Mouse (Mus musculus) liver, embryonic 12.5 days (tissue): ENCODE measurements around the gene Bend4. TPM values are rescaled to one million over a fixed set of nuclear protein-coding genes. Genes with fewer than 3 reads are reported as not detected.

ENCODE experiments used
- ATAC-seq: fragments of 200-750 bp; cut with Nextera tagmentation; 2 replicates; pipeline ENCODE4 v1.8.0; 2017; ENCODE audit warnings: moderate number of reproducible peaks, mild to moderate bottlenecking, moderate library complexity
- H3K27ac ChIP-seq: fragments of 300-500 bp; sonication (generic); 2 replicates; pipeline ENCODE4 v1.5.1; 2016; ENCODE audit warnings: mild to moderate bottlenecking
- H3K27me3 ChIP-seq: fragments of 300-500 bp; sonication (generic); replicated peaks from 2 replicates; pipeline ENCODE4 v1.6.1; 2016; ENCODE audit warnings: mild to moderate bottlenecking, moderate library complexity
- H3K36me3 ChIP-seq: fragments of 300-500 bp; sonication (generic); 2 replicates; pipeline ENCODE4 v1.6.1; 2016; ENCODE audit warnings: mild to moderate bottlenecking, moderate library complexity
- H3K4me1 ChIP-seq: fragments of 300-500 bp; sonication (generic); 2 replicates; pipeline ENCODE4 v1.6.1; 2016
- H3K4me2 ChIP-seq: fragments of 300-500 bp; sonication (generic); 2 replicates; pipeline ENCODE4 v1.6.1; 2016; ENCODE audit warnings: mild to moderate bottlenecking, moderate library complexity
- H3K4me3 ChIP-seq: fragments of 300-500 bp; sonication (generic); 2 replicates; pipeline ENCODE4 v1.5.1; 2016; ENCODE audit warnings: mild to moderate bottlenecking, moderate library complexity
- H3K9ac ChIP-seq: fragments of 300-500 bp; sonication (generic); 2 replicates; pipeline ENCODE4 v1.6.1; 2016; ENCODE audit warnings: mild to moderate bottlenecking, moderate library complexity
- H3K9me3 ChIP-seq: fragments of 300-500 bp; sonication (generic); replicated peaks from 2 replicates; pipeline ENCODE4 v1.6.1; 2016; ENCODE audit warnings: mild to moderate bottlenecking, moderate library complexity
- WGBS: fragments of 180-500 bp; shearing (Covaris S2); methylation state at CpG from one replicate; pipeline ENCODE4 v1.1.7; 2016; ENCODE audit not compliant: insufficient replicate concordance; 5-methylcytosine and 5-hydroxymethylcytosine counted together
- polyA plus RNA-seq: library from polyadenylated mRNA; unstranded; fragments of >200 nt; fragmentation: Nextera tagmentation; extraction: Ambion mirVana; gene quantifications from 2 replicates; pipeline ENCODE4 v1.2.1, GENCODE M21; 2016

Gene Bend4
- polyA plus RNA-seq: 2.1 and 2.5 TPM in 2 replicates

DNA sequence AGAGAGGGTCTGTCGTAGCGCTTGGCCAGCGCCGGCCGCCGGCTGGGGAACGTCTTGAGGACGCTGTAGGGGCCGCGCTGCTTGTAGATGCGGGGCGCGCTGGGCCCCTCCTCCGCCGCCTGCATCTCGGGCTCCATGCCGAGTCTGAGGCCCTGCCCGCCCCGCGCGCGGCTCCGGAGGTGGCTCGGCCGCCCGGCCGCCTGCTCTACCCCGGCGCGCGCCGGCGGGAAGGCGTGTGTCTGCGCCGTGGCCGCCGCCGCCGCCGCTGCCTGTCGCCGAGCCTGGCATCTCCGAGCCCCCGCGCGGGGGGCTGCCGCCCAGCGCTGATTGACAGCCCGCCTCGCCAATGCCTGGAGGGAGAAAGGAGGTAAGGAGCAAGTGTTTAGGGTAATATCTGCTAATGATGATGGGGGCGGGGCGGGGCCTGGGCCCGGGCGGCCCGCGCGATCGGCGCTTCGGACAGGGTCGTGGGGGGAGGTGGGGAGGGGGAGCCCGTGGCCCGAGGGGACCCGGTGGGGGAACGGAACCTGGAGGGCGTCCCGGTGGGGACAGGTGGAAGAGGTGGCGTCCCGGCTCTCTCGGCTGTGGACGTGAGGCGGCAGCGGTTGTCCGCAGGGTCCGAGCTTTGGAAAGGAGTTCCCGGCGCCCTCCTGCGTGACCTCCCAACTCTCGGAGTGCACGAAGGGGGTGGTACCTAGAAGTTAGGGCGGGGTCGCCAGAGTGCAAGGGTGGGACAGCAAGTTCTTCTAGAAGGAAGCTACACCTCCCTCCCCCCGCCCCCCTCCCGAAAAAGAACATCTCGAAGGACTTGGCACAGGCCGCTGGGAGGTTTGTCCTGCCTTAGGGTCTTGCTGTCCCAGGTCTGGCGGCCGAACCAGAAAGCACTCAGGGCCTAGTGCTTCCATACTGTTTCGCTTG lies at the start of gene Bend4:
Gene Bend4, minus strand, starts transcription at position 868 of the 918 bp plus-strand sequence.
- H3K4me2 ChIP-seq: peak within 1 kb of the TSS; percentile 88
- ATAC-seq: peak; percentile 69
- peak within 1 kb of the TSS; percentile 66 for H3K9ac ChIP-seq
- H3K4me3 ChIP-seq: peak within 1 kb of the TSS; percentile 65
- WGBS: 2% methylated on average over 82 of the region's 90 CpGs
- no peaks in the 10 kb centered on the region for H3K9me3 ChIP-seq
- 0 out of 2 replicates have a peak within 1 kb of the TSS, but pooled peaks have one; percentile 14 for H3K27ac ChIP-seq
- peaks cover 55% of the 10 kb centered on the region for H3K27me3 ChIP-seq
- no peaks in the 10 kb centered on the region for H3K36me3 ChIP-seq
- H3K4me1 ChIP-seq: peaks cover 21% of the 10 kb centered on the region

DNA sequence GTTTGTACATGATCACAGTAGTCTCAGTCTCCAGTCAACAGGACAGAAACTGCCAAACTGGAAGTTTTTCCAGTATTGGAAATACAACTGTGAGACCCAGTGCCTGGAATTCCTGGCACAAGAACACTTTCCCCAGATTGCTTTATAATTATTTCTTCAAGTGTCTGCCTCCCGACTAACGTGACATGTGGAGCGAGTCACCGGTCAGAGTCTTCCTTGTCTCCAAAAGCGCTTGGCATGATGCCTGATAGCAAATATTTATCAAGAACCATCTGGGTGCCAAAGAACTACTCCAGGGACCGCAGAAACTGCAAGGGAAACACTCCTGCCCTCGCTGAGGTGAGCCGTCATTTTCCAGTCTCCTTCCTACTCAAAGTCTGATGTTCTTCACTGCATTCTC lies 45.6 kb upstream of the Bend4 start:
- H3K9ac ChIP-seq: no peak overlapping the region
- no peaks in the 10 kb centered on the region for H3K27me3 ChIP-seq
- 66% methylated on average over 8 of the region's 8 CpGs for WGBS
- H3K4me3 ChIP-seq: no peak overlapping the region
- H3K4me1 ChIP-seq: no peaks in the 10 kb centered on the region
- ATAC-seq: no peak
- no peak overlapping the region for H3K4me2 ChIP-seq
- H3K36me3 ChIP-seq: no peaks in the 10 kb centered on the region
- H3K9me3 ChIP-seq: no peaks in the 10 kb centered on the region
- H3K27ac ChIP-seq: no peak overlapping the region

DNA sequence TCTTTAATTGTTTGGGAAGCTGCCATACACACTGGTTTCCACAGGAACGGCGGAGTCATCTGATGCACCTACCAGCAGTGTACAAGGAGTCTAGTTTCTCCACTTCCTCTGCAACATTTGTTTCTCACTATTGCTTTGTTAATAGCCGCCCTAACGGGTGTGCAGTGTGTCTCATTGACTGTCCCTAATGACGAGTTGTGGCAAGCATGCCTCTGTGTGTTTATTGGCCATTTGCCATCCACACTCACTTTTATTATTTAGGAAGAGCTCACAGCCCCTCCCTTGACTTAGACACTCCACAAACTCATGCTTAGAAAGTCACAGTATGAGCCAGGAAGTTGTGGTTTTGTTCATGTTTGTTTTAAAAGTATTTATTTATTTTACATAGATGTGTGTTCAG lies 45.0 kb upstream of the Bend4 start:
- no peak overlapping the region for H3K4me3 ChIP-seq
- no peak overlapping the region for H3K27ac ChIP-seq
- H3K36me3 ChIP-seq: no peaks in the 10 kb centered on the region
- no peak overlapping the region for H3K9ac ChIP-seq
- 60% methylated on average over 5 of the region's 5 CpGs for WGBS
- H3K4me2 ChIP-seq: no peak overlapping the region
- H3K9me3 ChIP-seq: no peaks in the 10 kb centered on the region
- no peaks in the 10 kb centered on the region for H3K27me3 ChIP-seq
- H3K4me1 ChIP-seq: no peaks in the 10 kb centered on the region
- no peak for ATAC-seq

DNA sequence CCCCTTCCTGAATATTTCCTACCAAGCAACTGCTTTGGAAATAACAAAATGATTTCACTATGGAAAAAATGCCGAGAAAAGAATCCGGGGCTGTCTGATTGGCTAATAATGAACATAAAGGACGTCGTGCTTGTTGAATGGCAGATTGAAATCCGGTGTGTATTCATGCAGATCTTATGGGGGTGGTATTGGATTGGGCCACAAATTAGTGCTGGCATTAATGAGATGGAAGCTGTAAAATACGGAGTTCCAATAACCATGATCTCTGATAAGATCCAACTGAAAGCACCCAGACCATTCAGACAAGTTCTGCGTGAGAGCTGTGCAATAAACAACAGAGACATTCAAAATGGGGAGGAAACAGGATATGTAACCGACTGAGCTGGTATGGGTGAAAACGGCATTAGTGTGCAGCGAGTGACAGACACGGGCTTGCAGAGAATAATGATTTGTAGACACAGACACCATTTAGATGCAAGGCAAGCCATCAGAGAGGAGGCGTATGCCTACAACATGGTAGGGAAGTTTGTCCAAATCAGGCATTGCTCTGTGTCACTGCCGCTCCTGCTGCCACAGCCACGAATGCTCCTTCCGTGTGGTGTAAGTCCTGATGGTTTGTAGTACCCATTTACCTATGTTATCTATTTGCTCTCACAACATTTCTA lies 38.9 kb upstream of the Bend4 start:
- H3K27me3 ChIP-seq: no peaks in the 10 kb centered on the region
- H3K4me1 ChIP-seq: no peaks in the 10 kb centered on the region
- H3K9me3 ChIP-seq: no peaks in the 10 kb centered on the region
- no peak overlapping the region for H3K9ac ChIP-seq
- no peak overlapping the region for H3K4me3 ChIP-seq
- H3K27ac ChIP-seq: no peak overlapping the region
- WGBS: 75% methylated on average over 15 of the region's 15 CpGs
- H3K4me2 ChIP-seq: no peak overlapping the region
- no peak for ATAC-seq
- no peaks in the 10 kb centered on the region for H3K36me3 ChIP-seq

DNA sequence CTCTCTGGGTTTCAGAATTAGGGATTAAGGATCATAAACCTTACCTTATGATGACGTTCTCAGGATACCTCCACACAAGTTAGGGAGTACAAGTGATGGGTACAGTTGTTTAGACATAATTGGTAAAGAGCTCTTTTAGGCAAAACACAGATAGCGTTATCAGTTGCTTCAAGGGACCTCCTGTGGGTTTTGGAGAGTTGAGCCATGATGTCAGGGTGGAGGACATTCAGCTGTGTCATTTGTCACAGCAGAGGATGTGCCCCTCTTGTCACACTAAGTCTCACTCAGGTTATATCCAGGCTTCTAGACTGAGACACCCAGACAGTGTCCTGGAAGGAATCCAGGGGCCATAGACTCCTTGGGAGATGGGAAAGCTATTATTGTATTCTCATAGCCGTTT lies 36.8 kb upstream of the Bend4 start:
- H3K27ac ChIP-seq: no peak overlapping the region
- H3K4me3 ChIP-seq: no peak overlapping the region
- no peak overlapping the region for H3K9ac ChIP-seq
- H3K4me2 ChIP-seq: no peak overlapping the region
- no peaks in the 10 kb centered on the region for H3K9me3 ChIP-seq
- ATAC-seq: no peak
- no peaks in the 10 kb centered on the region for H3K4me1 ChIP-seq
- no peaks in the 10 kb centered on the region for H3K27me3 ChIP-seq
- no peaks in the 10 kb centered on the region for H3K36me3 ChIP-seq
- WGBS: 44% methylated on average over 3 of the region's 3 CpGs

DNA sequence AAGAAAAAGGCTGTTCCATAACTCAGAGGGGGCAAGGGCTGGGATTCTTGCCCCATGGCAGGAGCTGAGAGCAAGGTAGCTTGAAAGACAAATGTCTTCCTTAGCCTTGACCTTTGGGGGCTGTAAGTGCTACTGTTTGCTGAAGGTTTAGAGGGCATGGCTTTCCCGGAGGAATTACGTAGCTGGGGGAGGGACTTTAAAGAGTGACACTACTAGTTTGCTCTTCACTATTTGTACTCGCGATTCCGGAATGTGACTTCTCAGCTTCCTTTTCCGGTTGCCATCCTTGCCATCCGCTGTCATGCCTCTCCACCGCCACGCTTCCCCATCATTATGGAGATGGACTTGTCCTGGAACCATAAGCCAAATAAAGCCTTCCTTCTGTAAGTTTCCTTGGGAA lies 35.5 kb upstream of the Bend4 start:
- Histone ChIP-seq H3K9ac (no peak overlapping the region), H3K27me3 (no peaks in the 10 kb centered on the region), H3K9me3 (no peaks in the 10 kb centered on the region), H3K36me3 (no peaks in the 10 kb centered on the region), H3K4me2 (no peak overlapping the region), H3K4me1 (no peaks in the 10 kb centered on the region), H3K27ac (no peak overlapping the region), H3K4me3 (no peak overlapping the region)
- no peak for ATAC-seq
- WGBS: 77% methylated on average over 9 of the region's 9 CpGs

DNA sequence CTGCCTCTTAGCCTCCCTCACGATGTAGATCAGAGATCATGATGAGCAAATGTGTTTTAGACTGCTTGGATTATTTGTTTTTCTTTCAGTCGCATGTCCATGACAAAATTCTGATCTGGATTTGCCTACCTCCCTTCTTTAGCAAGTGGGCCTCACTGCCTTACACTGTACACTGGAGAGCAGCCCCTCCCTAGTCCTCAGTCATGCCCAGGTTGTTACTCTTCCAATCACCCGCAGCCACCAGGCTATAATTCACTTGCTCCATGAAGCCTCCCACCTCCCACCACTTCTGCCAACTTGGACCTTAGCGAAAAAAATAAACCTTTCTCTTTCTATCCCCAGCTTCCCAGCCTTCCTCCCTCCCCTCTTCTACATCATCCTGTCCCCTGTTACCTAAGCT lies 34.2 kb upstream of the Bend4 start:
- no peak for ATAC-seq

DNA sequence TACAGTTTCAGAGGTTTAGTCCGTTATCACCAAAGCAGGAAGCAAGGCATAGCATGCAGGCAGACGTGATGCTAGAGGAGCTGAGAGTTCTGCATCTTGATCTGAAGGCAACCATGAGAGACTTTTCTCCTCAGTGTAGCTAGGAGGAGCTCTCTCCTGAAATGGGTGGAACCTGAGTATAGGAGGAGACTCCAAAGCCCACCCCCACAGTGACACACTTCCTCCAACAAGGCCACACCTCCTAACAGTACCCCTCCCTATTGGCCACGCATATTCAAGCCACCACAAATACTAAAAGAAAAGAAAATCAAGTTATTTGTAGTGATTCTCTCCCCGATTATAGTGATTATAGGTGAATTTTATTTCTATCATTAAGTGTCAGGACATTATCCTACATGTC lies 28.7 kb upstream of the Bend4 start:
- 46% methylated on average over 4 of the region's 4 CpGs for WGBS
- no peaks in the 10 kb centered on the region for H3K9me3 ChIP-seq
- H3K27ac ChIP-seq: no peak overlapping the region
- no peaks in the 10 kb centered on the region for H3K27me3 ChIP-seq
- no peak overlapping the region for H3K4me3 ChIP-seq
- H3K9ac ChIP-seq: no peak overlapping the region
- no peak overlapping the region for H3K4me2 ChIP-seq
- H3K36me3 ChIP-seq: no peaks in the 10 kb centered on the region
- no peaks in the 10 kb centered on the region for H3K4me1 ChIP-seq
- ATAC-seq: no peak; the same call in 1 of the 2 replicates

More for the DNA sequence above, 34.2 kb upstream of the Bend4 start:
- H3K4me1 ChIP-seq: no peaks in the 10 kb centered on the region
- H3K4me2 ChIP-seq: no peak overlapping the region
- WGBS: 56% methylated on average over 4 of the region's 4 CpGs
- H3K4me3 ChIP-seq: no peak overlapping the region
- H3K9ac ChIP-seq: no peak overlapping the region
- H3K9me3 ChIP-seq: no peaks in the 10 kb centered on the region
- H3K27me3 ChIP-seq: no peaks in the 10 kb centered on the region
- H3K36me3 ChIP-seq: no peaks in the 10 kb centered on the region
- no peak overlapping the region for H3K27ac ChIP-seq

DNA sequence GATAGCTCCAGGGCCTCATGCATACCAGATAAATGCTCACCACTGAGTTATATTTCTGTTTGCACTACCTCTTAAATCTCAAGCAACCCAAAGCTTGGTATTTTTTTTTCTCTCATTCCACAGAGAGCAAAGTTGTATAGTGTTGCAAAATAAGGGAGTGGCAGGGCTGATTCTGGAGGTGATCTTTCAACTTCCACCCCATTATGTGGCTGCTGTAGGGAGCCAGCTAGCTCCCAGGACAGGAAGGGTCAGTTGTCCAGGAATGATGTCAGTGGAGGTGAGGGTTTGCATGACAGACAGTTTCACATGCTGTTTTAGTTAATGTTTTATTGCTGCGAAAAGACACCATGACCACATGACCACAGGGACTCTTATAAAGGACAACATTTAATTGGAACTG lies 26.2 kb upstream of the Bend4 start:
- 66% methylated on average over 1 of the region's 1 CpGs for WGBS
- no peak for ATAC-seq

DNA sequence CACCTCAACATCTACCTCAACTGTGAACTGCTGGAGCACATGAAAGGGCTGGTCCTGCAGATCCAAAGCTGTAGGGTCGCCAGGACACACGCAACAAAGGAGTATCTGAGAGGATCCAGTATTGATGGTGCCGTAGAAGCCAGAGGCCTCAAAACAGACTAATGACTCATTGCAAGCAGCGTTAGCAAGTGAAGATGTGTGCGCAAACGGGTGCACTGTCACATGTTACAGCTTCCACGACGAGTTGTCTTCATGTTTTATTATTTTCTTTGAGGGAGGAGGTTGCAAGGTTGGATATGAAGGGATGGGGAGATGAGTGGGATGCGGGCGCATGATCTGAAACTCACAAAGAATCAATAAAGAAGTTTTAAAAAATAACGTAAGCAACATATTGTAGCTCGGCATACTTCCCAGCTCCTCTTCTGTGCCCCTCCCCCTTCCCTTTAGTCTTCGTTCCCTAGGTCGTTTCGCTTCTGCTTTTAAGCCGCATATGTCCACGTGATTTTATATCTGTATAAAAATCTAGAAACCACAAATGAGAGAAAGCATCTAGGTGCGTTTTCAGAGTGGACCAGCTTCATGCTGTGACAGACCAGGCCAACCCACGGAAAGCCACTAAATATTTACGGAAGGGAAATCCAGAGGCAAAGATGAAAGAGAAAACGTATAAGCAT lies 22.0 kb upstream of the Bend4 start:
- H3K36me3 ChIP-seq: no peaks in the 10 kb centered on the region
- no peaks in the 10 kb centered on the region for H3K27me3 ChIP-seq
- H3K9ac ChIP-seq: no peak overlapping the region
- 0 out of 2 replicates have a peak, but pooled peaks cover 3% of the 10 kb centered on the region for H3K4me1 ChIP-seq
- no peak overlapping the region for H3K4me2 ChIP-seq
- H3K9me3 ChIP-seq: no peaks in the 10 kb centered on the region
- 62% methylated on average over 21 of the region's 21 CpGs for WGBS
- no peak overlapping the region for H3K27ac ChIP-seq
- H3K4me3 ChIP-seq: no peak overlapping the region
- ATAC-seq: no peak

More for the DNA sequence above, 26.2 kb upstream of the Bend4 start:
- H3K36me3 ChIP-seq: no peaks in the 10 kb centered on the region
- H3K4me1 ChIP-seq: no peaks in the 10 kb centered on the region
- H3K27me3 ChIP-seq: no peaks in the 10 kb centered on the region
- no peak overlapping the region for H3K4me3 ChIP-seq
- H3K9me3 ChIP-seq: no peaks in the 10 kb centered on the region
- H3K9ac ChIP-seq: no peak overlapping the region
- H3K27ac ChIP-seq: no peak overlapping the region
- H3K4me2 ChIP-seq: no peak overlapping the region

DNA sequence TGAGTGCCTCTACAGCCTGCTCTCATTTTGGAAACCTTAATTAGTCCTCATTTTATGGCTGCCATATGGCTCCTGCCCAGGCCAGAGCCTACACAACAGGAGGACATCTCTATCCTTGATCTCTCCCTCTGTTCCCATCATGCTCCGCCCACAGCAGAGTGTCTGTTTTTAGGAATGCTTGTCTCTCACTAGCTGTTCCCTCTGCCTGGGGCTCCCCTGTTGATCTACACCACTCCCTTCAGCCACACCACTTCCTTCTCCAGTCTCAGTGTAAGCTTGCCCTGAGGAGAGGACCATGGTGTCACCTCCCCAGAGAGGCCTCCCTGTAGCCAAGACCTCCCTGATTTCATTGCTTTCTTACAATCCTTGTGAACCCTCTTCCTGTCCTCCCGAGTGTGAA lies 18.4 kb upstream of the Bend4 start:
- Histone ChIP-seq H3K4me1 (peaks cover 18% of the 10 kb centered on the region; the same call in 1 of the 2 replicates), H3K9me3 (no peaks in the 10 kb centered on the region), H3K4me2 (no peak overlapping the region), H3K27me3 (no peaks in the 10 kb centered on the region), H3K27ac (no peak overlapping the region), H3K9ac (no peak overlapping the region), H3K36me3 (no peaks in the 10 kb centered on the region), H3K4me3 (no peak overlapping the region)
- 35% methylated on average over 2 of the region's 2 CpGs for WGBS
- ATAC-seq: no peak
